Mouse (Mus musculus): ENCODE measurements around the gene Mettl1.

Mettl1 gene

GRCm38 (mm10) chr10:127085052-127085451 is 43.8 kb downstream of the Mettl1 start:
- DNase-seq (ENCODE audit: low spot score): no peak

GRCm38 (mm10) chr10:127085633-127086032 is 44.4 kb downstream of the Mettl1 start:
- no peak for DNase-seq (ENCODE audit: low spot score)

- DNase-seq (ENCODE audit: low spot score): no peak
These were observed 49.6 kb downstream of the Mettl1 start for GRCm38 (mm10) chr10:127090560-127091411.

- no peak for DNase-seq (ENCODE audit: low spot score)
These were observed 50.5 kb downstream of the Mettl1 start for GRCm38 (mm10) chr10:127091507-127092396.

- DNase-seq (ENCODE audit: low spot score): no peak
These were observed 51.5 kb downstream of the Mettl1 start for GRCm38 (mm10) chr10:127092742-127093141.

GRCm38 (mm10) chr10:127094382-127094802 is 53.2 kb downstream of the Mettl1 start:
- DNase-seq (ENCODE audit: low spot score): no peak
